Mouse (Mus musculus): ENCODE results near the gene Efhd1.
A peak's percentile ranks its signal among the peaks of the same experiment; 100 is the strongest.

Efhd1 gene

DNA sequence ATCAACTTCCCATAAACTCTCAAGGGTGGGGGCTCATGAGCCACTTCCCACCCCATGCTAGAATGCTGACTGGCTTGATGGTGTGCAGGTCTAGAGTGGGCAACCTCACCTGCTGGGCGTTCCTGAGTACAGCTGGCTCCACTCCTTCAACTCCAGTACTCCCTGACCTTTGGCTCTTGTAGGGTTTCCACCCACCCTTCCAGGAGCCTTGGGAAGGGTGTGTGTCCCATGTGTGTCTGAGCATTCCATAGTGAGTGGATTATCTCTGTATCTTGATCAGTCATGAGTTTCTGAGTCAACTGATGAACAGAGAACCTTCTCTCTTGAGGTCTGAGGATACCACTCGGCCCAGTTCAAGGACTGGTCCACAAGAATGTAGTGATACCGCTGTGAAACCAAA, 44.8 kb downstream of the Efhd1 start:
- DNase-seq (ENCODE audit: low spot score) = no peak

DNA sequence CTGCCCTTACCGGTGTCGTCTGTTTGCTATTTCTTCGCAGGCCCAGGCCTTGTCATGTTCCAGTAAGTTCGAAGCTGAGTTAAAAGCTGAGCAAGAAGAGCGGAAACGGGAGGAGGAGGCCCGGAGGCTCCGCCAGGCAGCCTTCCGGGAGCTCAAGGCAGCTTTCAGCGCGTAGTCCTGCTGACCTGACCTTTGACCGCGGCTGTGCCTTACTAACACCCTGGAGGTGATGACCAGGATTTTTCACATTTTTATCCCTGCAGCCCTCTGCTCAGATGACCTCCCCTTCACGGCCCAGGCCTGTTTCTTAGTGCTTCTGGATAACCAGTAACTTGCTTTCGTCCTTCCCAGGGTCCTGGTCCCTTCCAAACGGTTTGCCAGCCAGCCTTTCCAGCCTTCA, 45.5 kb downstream of the Efhd1 start:
- DNase-seq (ENCODE audit: low spot score) = no peak

DNA sequence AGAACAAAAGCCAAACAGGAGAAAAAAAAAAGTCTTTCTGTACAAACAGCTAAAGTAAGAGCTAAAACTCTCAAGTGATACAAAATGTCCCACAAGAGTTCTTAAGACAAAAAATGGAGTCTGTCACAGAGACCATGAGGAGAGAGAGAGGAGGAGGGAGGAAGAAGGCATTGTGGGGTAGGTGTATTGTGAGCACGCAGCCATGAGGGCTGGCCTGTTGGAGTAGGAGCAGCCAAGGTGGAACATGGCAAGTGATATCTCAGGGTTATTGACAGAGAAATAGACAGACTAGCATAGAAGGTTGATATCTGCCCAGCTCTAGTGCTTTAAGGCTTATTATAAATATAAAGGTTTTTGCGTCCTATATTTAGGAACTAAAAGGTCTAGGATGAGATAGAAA, 48.5 kb downstream of the Efhd1 start:
- DNase-seq (ENCODE audit: low spot score) = no peak

DNA sequence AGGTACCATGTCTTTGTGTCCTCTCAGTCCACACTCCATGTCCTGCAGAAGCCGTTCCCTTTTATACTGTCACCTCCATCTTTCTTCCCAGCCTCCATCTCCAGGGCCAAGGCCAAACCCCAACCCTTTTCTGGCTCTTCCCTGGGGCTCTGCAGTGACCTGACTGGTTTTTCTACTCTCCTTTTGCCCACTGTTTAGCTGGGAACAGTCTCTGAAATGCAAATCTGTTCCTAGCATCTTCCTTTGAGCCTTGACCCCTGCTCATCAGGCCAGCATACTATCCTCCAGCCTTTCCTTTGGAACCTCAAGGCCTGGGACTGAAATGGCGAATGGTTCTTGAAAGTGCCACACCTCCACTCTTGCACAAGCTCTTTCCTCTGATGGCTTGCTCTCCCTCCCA, 49.0 kb downstream of the Efhd1 start:
- DNase-seq (ENCODE audit: low spot score) = no peak

DNA sequence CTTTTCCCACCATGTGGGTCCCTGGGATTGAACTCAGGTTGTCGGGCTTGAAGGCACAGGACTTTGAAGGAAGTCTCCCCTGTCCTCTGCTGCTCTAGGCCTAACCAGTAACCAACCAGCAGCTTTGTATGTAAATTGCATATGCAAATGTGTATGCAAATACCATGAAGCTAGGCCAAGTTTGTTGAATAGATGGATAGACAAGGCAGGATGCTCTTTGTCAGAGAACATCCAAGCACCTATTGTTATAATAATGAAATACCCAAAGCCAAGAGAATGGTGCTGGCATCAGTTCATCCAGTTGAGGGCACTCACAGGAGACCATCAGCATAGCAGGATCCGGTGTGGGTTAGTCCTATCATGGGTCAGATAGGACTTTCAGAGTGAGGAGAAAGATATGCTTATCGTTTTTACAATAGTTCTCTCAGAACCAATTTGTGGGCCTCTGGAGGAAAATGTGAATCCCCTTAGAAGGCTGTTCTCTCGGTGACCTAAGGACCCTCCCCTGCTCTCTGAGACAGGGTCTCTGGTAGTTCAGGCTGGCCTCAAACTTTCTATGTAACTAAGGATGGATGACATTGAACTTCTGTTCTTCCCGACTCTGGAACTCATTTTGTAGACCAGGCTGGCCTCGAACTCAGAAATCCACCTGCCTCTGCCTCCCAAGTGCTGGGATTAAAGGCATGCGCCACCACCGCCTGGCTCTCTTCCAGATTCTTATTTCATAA, 49.8 kb downstream of the Efhd1 start:
- no peak for DNase-seq (ENCODE audit: low spot score)

DNA sequence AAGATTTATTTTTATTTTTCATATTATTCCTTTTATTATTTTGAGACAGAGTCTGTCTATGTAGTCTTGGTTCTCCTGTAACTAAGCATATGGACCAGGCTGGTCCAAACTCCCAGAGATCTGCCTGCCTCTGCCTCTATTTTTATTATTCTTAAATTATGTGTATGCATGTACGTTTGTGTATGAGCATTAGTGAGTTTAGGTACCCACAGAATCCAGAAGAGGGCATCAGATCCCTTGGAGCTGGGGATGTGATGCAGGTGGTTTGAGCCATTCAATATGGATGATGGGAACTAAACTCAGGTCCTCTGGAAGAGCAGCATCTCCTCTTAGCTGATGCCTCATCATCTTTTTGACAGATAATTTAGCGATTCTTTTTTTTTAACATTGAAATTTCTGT, 51.3 kb downstream of the Efhd1 start:
- DNase-seq (ENCODE audit: low spot score) = no peak

DNA sequence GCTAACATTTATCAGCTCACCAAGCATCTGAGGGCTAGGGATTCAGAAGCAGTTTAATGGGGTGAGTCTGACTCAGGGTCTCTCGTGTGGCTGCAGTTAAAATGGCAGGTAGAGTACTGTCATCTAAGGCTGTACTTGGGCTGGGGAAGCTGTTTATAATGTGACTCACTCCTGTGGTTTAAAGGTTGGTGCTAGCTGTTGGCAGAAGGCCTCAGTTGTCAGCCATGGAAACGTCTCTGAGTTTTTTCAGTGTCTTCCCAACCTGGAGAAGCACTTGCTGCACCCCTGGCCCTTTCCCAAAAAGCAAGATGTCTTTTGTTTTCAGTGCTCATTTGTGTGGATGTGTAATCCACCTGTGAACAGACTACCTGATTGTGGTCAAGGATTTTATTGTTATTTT, 51.7 kb downstream of the Efhd1 start:
- DNase-seq (ENCODE audit: low spot score) = no peak

DNA sequence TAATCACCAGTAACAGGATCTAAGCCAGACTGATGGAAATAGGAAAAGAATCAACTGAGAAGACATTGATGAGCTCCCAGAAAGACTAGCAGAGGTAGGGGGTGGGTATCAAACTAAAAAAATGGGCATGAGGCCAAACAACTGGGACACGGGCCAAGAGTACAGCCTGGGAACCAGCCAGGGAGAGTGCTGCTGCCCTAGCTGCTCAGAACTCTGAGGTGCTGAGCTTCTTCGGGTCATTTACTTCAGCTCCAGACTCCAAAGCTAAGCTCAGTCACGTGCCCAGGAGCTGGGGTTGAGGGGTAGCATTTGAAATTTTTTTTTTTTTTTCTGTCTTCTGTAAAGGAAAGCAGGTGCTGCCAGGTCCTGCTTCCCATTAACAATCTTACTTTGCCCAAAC, 52.5 kb downstream of the Efhd1 start:
- DNase-seq (ENCODE audit: low spot score) = peak; percentile 49

DNA sequence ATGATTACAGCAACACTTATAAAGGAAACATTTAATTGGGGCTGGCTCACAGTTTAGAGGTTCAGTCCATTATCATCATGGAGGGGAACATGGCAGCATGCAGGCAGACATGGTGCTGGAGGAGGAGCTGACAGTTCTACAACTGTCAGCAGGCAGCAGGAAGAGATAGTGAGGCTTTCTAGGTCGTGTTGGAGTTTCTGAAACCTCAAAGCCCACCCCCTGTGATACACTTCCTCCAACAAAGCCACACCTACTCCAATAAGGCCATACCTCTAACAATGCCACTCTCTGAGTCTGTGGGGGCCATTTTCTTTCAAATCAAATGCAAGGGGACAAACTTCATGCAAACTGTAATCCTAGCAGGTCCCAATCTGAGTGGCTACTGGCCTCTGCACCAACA, 56.9 kb downstream of the Efhd1 start:
- no peak for DNase-seq (ENCODE audit: low spot score)

DNA sequence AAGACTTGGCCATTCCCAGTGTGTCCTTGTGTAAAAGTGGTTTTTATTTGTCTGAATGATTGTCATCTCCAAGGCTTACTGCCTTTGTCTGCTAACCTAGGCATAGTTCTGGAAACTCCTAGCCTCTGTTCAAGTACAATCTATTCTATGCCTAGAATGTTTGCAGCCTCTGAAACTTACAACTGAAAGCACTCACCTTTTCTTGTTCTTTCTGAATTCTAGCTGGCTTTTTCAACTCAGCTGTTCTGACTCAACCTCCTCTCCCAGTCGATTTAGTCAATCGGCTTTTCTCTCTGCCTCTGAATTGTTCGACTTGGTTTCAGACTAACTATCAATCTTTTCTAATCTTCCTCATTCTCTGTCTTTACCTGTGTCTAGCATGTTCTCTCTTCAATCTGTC, 58.6 kb downstream of the Efhd1 start:
- no peak for DNase-seq (ENCODE audit: low spot score)

DNA sequence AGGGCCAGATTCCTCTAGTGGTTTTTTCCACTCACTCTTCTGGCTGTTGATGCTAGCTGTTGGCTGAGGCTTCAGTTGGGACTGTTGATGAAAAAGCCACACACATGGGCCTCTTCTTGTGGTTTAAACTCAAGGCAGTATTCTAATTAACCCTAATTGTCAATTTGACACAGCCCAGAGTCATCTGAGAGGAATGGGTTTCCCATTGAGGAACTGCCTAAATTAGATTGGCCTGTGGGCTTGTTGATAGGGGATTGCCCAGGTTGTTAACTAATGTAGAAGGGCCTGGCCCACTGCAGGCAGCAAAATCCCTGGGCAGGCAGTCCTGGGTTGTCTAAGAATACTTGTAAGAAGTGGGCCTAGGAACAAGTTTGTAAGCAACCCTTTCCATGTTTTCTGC, 60.5 kb downstream of the Efhd1 start:
- no peak for DNase-seq (ENCODE audit: low spot score)

DNA sequence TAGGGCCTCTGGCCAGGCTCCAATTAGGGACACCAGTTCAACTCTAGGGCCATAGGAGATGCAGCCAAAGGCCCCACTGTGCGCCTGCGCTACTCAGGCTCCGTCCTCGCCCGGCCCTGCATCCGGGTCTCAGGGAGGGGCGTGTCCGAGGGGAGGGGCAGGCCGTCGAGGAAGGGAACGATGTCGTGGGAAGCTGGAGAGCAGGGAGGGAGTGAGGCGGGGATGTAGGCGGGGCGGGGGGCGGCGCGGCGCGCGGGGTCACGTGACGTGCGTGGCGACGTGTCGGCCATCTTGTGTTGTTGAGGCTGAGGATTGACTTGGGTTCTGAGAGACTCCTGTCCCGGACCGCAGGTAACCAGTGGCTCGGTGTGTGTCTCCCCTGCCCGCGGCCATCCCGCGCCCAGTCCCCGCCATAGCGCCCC, 62.6 kb downstream of the Efhd1 start, which contains the start of gene Gigyf2:
Gigyf2 (plus strand) TSS at position 257 of the 422 bp plus-strand sequence.
- DNase-seq (ENCODE audit: low spot score) = peak; percentile 95

DNA sequence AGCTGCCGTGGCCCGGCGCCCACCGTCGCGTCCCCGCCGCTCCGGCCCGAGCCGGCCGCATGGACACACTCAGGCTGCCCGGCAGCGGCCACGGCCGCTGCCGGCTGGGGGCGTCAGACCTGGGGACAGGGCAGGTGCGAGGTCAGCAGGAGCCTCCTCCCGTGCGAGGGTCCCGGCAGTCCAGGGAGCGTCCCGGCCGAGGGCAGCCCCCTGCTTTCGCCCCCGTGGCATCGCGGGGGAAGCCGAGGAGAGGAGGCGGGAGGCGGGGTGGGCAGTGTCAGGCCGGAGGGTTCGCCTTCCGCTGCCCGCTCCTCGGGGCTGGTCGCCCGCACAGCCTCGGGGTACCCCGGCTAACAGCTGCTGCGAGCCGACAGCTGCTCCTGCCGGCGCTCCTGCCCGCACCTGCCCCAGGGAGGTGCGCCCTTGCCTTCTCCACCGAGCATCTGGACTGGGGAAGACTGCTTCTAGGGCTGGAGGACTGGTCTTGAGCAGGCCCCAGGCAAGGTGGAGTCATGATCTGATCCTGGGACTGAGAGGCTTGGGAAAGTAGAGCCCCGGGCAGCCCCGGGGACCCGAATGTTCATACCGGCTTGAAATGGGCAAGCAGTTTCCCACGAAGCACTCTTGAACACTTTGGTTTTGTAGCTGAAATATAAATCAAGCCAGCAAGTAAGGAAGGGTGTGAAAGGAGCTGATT, 63.1 kb downstream of the Efhd1 start:
- peak; percentile 13 for DNase-seq (ENCODE audit: low spot score)

DNA sequence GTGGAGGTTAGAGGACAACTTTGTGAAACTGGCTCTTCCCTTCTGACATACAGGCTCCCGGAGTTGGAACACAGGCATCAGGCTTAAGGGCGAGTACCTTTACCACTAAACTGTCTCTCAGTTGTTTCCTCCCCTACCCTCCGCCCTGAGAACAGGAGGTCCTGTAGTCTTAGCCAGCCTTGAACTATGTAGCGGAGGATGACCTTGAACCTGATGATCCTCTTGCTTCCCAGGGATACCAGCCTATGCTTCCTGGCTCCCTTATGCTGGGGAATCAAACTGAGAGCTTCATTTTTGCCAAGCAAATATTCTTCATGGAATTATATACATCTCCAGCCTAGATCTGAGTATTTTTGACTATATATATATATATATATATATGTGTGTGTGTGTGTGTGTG, 67.6 kb downstream of the Efhd1 start:
- no peak for DNase-seq (ENCODE audit: low spot score)

DNA sequence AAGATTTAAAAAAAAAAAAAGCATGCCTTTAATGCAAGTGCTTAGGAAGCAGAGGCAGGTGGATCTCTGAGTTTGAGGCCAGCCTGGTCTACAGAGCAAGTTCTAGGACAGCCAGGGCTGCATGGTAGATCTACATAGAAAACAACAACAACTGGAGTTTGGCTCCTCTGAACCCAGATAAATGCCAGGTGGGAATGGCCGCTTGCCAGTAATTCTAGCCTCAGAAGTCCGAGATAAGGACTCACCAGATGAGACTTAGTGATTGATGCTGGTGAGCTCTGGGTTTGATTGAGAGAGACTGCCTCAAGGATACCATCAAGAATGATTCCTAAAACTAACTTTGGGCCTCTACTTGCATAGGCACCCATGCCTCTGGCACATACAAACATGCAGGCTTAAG, 86.4 kb downstream of the Efhd1 start:
- no peak for DNase-seq (ENCODE audit: low spot score)

DNA sequence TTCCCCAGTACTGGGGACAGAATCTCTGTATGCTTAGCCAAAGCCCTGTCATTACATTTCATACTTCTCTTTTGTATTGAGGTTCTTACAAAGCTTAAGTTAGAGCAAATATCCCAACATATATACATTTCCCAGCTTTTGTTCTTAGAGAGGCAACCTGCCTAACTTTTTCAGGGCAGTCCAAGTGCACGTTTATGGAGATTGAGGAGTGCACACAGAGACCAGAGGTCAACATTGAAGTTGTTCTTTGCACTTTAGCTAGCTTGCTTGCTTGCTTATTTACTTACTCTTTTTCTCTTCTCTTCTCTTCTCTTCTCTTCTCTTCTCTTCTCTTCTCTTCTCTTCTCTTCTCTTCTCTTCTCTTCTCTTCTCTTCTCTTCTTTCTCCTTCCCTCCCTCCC, 96.1 kb downstream of the Efhd1 start:
- no peak for DNase-seq (ENCODE audit: low spot score)

All from ovary, adult 18-20 months (tissue).